Mouse (Mus musculus) liver, embryonic 16.5 days (tissue): ENCODE data around the gene Acox3. TPM values are rescaled to one million over a fixed set of nuclear protein-coding genes. Genes with fewer than 3 reads are reported as not detected.
"Not testable (repeated sequence)": the region's sequence is repeated elsewhere in the genome, so short reads cannot be mapped to it uniquely, and the experiment has no call there.

Experiments
- ATAC-seq: fragments of 200-750 bp; cut with Nextera tagmentation; 2 replicates; pipeline ENCODE4 v1.8.0; 2017; ENCODE audit warnings: low read depth, mild to moderate bottlenecking, moderate number of reproducible peaks, moderate library complexity
- H3K27ac ChIP-seq: fragments of 300-500 bp; sonication (generic); 2 replicates; pipeline ENCODE4 v1.5.1; 2014; ENCODE audit warnings: mild to moderate bottlenecking, low read length
- H3K27me3 ChIP-seq: fragments of 300-500 bp; sonication (generic); 2 replicates; pipeline ENCODE4 v1.6.1; 2014; ENCODE audit warnings: low read depth, low read length, mixed read lengths; ENCODE audit not compliant: control insufficient read depth, insufficient read depth
- H3K36me3 ChIP-seq: fragments of 300-500 bp; sonication (generic); 2 replicates; pipeline ENCODE4 v1.6.1; 2014; ENCODE audit warnings: mild to moderate bottlenecking; ENCODE audit not compliant: control insufficient read depth, insufficient read depth
- H3K4me1 ChIP-seq: fragments of 300-500 bp; sonication (generic); 2 replicates; pipeline ENCODE4 v1.6.1; 2014; ENCODE audit warnings: low read depth, low read length, mixed read lengths; ENCODE audit not compliant: control insufficient read depth
- H3K4me2 ChIP-seq: fragments of 300-500 bp; sonication (generic); 2 replicates; pipeline ENCODE4 v1.6.1; 2014; ENCODE audit warnings: low read depth, low read length, mixed read lengths
- H3K4me3 ChIP-seq: fragments of 300-500 bp; sonication (generic); 2 replicates; pipeline ENCODE4 v1.5.1; 2014; ENCODE audit warnings: low read depth, mild to moderate bottlenecking, low read length
- H3K9ac ChIP-seq: fragments of 300-500 bp; sonication (generic); 2 replicates; pipeline ENCODE4 v1.6.1; 2014; ENCODE audit warnings: low read depth, low read length
- H3K9me3 ChIP-seq: fragments of 300-500 bp; sonication (generic); replicated peaks from 2 replicates; pipeline ENCODE4 v1.6.1; 2016; ENCODE audit warnings: low read length; ENCODE audit not compliant: control insufficient read depth
- WGBS: fragments of 180-500 bp; shearing (Covaris S2); extraction: QIAGEN DNeasy Blood & Tissue Kit; methylation state at CpG from one replicate; pipeline ENCODE4 v1.1.7; 2014; ENCODE audit not compliant: insufficient replicate concordance; 5-methylcytosine and 5-hydroxymethylcytosine counted together
- polyA plus RNA-seq: library from polyadenylated mRNA; unstranded; fragments of >200 nt; fragmentation: Nextera tagmentation; extraction: Ambion mirVana; gene quantifications from 2 replicates; pipeline ENCODE4 v1.2.1, GENCODE M21; 2015

Gene Acox3
- polyA plus RNA-seq, 1 experiment from 2014 or later = 4.4 TPM

DNA sequence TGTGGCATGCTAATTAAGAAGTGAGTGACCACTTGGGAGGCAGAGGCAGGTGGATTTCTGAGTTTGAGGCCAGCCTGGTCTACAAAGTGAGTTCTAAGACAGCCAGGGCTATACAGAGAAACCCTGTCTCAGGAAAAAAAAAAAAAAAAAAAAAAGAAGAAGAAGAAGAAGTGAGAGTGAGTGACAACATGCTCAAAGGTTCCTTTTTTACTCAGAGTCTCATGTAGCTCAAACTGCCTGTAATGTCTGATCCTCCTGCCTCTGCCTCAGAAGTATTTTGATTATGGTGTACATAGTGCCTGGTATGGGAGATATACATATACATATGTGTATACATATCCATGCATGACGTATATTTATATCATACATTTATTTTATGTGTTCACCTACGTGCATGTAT, 1.4 kb downstream of the Acox3 start:
- H3K4me2 ChIP-seq, ATAC-seq: not testable (repeated sequence)
- WGBS = 72% methylated on average over 2 of the region's 2 CpGs

DNA sequence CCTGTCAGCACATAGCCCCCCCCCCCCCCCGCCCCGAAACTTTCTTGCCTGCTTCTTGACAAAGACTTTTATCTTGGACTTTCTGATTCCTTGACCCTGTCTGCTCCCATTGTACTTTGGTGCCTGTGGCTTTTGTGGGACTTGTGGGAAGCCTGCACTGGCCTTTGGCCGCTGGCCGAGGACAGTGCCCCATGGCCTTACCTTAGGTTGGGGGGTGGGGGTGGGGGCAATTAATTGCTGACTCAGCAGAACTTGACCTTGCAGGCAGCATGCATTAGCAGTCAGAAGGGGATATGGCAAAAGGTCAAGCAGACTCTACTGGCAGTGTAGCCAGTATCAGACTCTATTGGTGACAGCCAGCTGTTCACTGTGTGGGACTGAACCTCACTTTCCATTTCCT, 8.7 kb downstream of the Acox3 start:
- Histone ChIP-seq H3K4me2 (no peak overlapping the region), H3K27ac (no peak overlapping the region), H3K4me3 (no peak overlapping the region), H3K9me3 (no peaks in the 10 kb centered on the region), H3K4me1 (no peaks in the 10 kb centered on the region), H3K9ac (no peak overlapping the region), H3K36me3 (peaks cover 4% of the 10 kb centered on the region; the same call in 1 of the 2 replicates), H3K27me3 (no peaks in the 10 kb centered on the region)
- 67% methylated on average over 4 of the region's 4 CpGs for WGBS
- no peak for ATAC-seq

More for the DNA sequence above, 1.4 kb downstream of the Acox3 start:
- H3K27me3 ChIP-seq, H3K27ac ChIP-seq, H3K4me3 ChIP-seq, H3K9me3 ChIP-seq, H3K36me3 ChIP-seq, H3K9ac ChIP-seq, H3K4me1 ChIP-seq: not testable (repeated sequence)

DNA sequence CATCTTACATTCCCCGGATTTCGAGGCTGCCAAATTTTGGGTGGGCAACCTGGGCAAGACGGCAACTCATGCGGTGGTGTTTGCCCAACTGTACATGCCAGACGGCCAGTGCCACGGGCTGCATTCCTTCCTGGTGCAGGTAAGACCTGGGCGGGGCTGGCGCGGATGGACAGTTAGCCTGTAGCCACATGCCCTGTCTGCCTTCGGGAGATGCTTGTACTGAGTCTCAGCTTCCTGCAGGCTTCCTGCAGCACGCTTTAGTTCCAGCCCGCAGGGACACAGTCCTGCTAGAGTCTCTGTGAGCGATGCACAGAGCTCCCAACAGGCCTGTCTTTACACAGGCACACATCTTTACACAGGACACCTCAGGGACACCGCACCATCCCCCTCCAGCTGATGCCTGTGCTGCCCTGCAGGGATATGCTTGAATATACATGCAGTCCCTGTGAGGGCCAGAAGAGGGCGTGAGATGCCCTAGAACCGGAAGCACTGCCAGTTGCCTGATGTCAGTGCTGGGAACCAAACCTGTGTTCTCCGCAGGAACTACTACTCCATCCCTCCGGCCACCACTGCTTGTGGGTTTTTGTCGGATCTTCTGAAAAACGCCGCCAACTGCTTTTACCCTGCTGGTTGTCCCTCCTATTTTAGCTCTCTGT, 9.4 kb downstream of the Acox3 start:
- Histone ChIP-seq H3K4me1 (no peaks in the 10 kb centered on the region), H3K9me3 (no peaks in the 10 kb centered on the region), H3K9ac (no peak overlapping the region), H3K27me3 (no peaks in the 10 kb centered on the region), H3K4me3 (no peak overlapping the region), H3K4me2 (no peak overlapping the region), H3K27ac (no peak overlapping the region), H3K36me3 (peaks cover 4% of the 10 kb centered on the region; the same call in 1 of the 2 replicates)
- ATAC-seq = no peak
- WGBS = 75% methylated on average over 21 of the region's 21 CpGs

DNA sequence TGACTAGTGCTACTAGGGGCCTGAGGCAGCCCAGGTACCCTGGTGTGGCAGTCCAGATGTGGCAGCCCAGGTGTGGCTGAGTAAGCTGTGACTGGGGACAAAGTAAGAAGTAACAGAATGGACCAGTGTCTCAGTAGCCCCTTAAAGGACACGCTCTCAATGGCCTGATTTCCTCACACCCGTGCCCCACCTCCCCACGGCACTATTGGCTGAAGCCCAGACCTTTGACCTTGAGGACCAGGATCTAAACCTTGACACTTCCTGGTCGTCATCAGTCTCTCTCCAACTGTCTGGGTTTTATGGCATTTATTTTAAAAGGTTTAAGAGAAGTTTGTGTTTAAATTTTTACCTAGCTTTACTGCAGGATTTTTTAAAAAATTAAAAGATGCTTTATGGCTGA, 10.0 kb downstream of the Acox3 start:
- H3K27me3 ChIP-seq = no peaks in the 10 kb centered on the region
- no peak overlapping the region for H3K9ac ChIP-seq
- peaks cover 4% of the 10 kb centered on the region; the same call in 1 of the 2 replicates for H3K36me3 ChIP-seq
- ATAC-seq = no peak
- no peak overlapping the region for H3K27ac ChIP-seq
- no peak overlapping the region for H3K4me2 ChIP-seq
- no peak overlapping the region for H3K4me3 ChIP-seq
- 45% methylated on average over 4 of the region's 4 CpGs for WGBS
- H3K9me3 ChIP-seq = no peaks in the 10 kb centered on the region
- no peaks in the 10 kb centered on the region for H3K4me1 ChIP-seq

DNA sequence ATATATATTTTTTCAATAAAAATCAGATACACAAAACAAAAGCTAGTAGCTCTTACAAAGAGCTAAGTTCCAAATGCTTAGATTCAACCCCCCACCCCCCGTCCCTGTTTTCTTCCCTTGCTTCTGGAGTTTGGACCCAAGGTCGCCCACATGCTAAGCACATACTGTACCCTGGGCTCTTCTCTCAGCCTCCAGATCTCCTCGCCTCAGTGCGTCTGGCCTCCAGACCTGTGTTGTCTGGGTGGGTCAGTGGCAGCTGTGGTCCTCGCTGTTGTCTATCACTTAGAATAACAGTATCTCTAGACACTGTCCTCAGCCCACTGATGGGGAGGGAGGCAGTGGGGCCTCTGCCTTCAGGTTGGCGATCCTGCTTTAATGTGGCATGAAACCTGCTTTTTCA, 10.4 kb downstream of the Acox3 start:
- no peaks in the 10 kb centered on the region for H3K27me3 ChIP-seq
- no peak for ATAC-seq
- no peak overlapping the region for H3K9ac ChIP-seq
- no peak overlapping the region for H3K27ac ChIP-seq
- H3K9me3 ChIP-seq = no peaks in the 10 kb centered on the region
- no peak overlapping the region for H3K4me3 ChIP-seq
- H3K4me2 ChIP-seq = no peak overlapping the region
- WGBS = 65% methylated on average over 6 of the region's 6 CpGs
- peaks cover 7% of the 10 kb centered on the region for H3K36me3 ChIP-seq
- no peaks in the 10 kb centered on the region for H3K4me1 ChIP-seq

DNA sequence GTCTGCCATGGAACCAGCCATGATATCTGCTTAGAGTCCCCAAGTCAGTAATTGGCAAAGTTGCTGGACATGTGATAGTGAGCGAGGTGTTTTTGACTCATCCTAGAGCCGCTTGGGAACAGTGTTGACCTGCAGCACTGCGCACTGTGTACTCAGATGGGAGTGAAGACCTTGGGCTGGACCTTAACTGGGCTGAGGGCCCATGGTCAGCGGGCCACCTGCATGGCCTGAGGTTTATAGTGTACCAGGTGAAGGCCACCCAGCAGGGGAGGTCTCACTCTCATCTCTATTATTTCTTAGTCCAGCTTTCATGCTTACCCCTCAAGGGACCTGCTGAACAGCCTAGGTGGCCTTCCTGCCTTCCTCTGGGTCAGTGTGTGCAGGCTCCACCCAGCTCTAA, 11.9 kb downstream of the Acox3 start:
- whole genome bisulfite sequencing = 78% methylated on average over 4 of the region's 4 CpGs
- ATAC-seq = no peak
- H3K27ac ChIP-seq = no peak overlapping the region
- no peak overlapping the region for H3K9ac ChIP-seq
- peaks cover 11% of the 10 kb centered on the region for H3K36me3 ChIP-seq
- no peak overlapping the region for H3K4me2 ChIP-seq
- H3K27me3 ChIP-seq = no peaks in the 10 kb centered on the region
- H3K4me1 ChIP-seq = no peaks in the 10 kb centered on the region
- H3K9me3 ChIP-seq = no peaks in the 10 kb centered on the region
- H3K4me3 ChIP-seq = no peak overlapping the region

DNA sequence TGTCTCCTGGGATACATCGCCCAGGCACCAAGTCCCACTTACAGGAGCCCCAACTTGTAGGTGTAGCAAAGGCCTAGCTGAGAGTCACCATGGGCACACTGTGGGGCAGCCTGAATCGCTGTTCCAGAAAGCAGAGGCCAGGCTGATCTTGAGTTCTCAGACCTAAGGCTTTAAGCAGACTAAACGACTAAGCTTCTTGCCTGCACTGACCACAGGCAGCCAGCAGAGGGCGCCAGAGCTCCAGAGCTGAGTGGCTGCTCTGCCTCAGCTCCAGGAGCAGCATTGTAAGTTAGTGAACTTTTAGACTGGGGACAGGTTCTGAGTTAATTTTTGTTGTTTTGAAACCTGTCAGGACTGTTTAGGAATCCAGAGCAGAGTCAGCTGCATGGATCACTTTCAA, 12.9 kb downstream of the Acox3 start:
- Histone ChIP-seq H3K9me3 (no peaks in the 10 kb centered on the region), H3K9ac (no peak overlapping the region), H3K4me1 (no peaks in the 10 kb centered on the region), H3K4me2 (no peak overlapping the region), H3K27ac (no peak overlapping the region), H3K4me3 (no peak overlapping the region), H3K27me3 (no peaks in the 10 kb centered on the region), H3K36me3 (peaks cover 11% of the 10 kb centered on the region)
- WGBS = 20% methylated on average over 4 of the region's 4 CpGs
- ATAC-seq = no peak

DNA sequence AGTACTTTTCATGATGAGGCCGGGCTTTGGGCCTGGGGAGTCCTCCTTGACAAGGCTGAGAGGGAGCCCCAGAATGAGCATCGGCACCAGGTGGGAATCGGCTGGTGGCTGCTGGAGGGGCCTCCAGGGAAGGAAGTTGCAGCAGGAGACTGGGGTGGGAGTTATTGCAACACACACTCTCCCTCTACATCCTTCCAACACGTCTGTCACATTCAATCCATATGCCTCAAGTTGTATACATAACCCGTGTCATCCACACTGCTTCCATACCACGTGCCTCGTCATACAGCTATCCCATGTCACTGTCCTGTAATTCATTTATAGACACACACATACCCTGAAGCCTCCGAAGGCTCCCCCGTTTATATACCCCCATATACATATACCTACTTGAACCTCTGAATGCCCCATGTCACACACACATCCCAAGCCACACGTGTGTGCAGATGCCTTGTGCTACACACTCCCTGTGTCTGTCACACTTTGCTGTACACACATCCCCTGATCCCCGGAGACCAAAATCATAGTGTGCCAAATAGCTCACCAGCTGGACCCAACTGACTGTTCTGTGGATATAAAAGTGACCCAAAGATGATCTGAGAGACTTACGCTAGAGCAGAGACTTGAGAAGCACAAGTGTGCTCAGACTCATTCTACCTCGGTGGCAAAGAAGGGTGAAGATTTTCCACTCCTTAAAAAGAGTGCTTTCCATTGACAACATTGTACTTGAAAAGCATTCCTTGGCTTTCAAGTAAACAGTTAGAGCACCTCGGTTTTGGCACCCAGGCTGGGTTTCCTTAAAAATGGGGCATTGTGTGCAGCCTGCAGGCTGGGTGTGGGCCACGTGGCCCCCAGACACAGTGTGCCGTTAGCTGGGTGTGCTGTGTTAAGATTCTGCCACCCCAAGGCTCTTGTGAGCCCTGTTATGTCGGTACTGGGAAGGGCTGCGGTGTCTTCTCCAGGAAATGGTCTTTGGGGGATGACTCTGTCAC, 13.6 kb downstream of the Acox3 start:
- WGBS = 62% methylated on average over 18 of the region's 18 CpGs
- no peak for ATAC-seq
- H3K9ac ChIP-seq = no peak overlapping the region

DNA sequence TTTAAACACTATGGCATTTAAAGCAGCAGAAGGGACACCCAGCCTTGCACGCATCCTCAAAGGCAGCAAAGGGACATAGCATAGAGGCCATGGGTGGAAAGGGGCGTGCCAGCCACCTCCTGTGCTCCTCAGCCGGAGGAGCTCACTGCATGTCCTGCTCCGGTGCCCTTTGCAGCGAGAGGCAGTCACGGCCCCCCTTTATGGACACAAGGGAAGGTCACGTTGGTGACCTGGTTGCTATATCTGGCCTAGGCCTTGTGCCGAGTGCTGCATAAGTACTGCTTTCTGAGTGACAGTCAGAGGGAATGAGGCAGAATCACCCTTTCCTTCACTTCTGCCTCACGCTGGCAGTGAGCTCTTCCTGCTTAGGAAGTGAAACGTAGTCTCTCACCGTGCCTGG, 17.4 kb downstream of the Acox3 start:
- no peak overlapping the region for H3K27ac ChIP-seq
- H3K9ac ChIP-seq = no peak overlapping the region
- WGBS = 72% methylated on average over 11 of the region's 11 CpGs
- no peaks in the 10 kb centered on the region for H3K4me1 ChIP-seq
- ATAC-seq = no peak
- H3K4me3 ChIP-seq = no peak overlapping the region
- peaks cover 6% of the 10 kb centered on the region for H3K36me3 ChIP-seq
- H3K4me2 ChIP-seq = no peak overlapping the region
- H3K27me3 ChIP-seq = no peaks in the 10 kb centered on the region
- H3K9me3 ChIP-seq = no peaks in the 10 kb centered on the region

More for the DNA sequence above, 13.6 kb downstream of the Acox3 start:
- H3K9me3 ChIP-seq = no peaks in the 10 kb centered on the region
- peaks cover 11% of the 10 kb centered on the region for H3K36me3 ChIP-seq
- H3K27me3 ChIP-seq = no peaks in the 10 kb centered on the region
- no peak overlapping the region for H3K4me3 ChIP-seq
- H3K4me1 ChIP-seq = no peaks in the 10 kb centered on the region
- H3K27ac ChIP-seq = no peak overlapping the region
- no peak overlapping the region for H3K4me2 ChIP-seq
